ENCODE assay signal across 10 mouse cellular contexts in genomic region chr13:58523011-58523760, GRCm38 (mm10).
A peak's percentile ranks its signal among the peaks of the same experiment; 100 is the strongest.
DNase-seq lines count a peak whose midpoint lies in the region; ATAC-seq lines count a peak whose summit lies in the region.
"Had no signal": no experiment of that assay in that cellular context is flagged by ENCODE, and none has a peak within 500 bp of the region (broad histone marks: within the 10 kb centered on the region; RNA-seq: fewer than 3 reads in every experiment).

No protein-coding gene starts in this region.

- H3K4me1 ChIP-seq in forebrain, embryonic 10.5 days, result peaks cover 27% of the 10 kb centered on the region
- no peaks in the 10 kb centered on the region for H3K4me1 ChIP-seq in forebrain, embryonic 15.5 days
- no peaks in the 10 kb centered on the region for H3K4me1 ChIP-seq in midbrain, embryonic 11.5 days (ENCODE audit: control insufficient read depth, insufficient read depth, low read length)
- H3K4me1 ChIP-seq in midbrain, embryonic 15.5 days, result no peaks in the 10 kb centered on the region
- H3K4me1 ChIP-seq in limb, embryonic 12.5 days (replicated peaks), result peaks cover 14% of the 10 kb centered on the region
- no peaks in the 10 kb centered on the region for H3K4me1 ChIP-seq in stomach, embryonic 14.5 days (ENCODE audit: control insufficient read depth, insufficient read depth, low read length)
- H3K4me1 ChIP-seq: midbrain, embryonic 13.5 days had no signal

- H3K27ac ChIP-seq in forebrain, embryonic 10.5 days, result no peak overlapping the region
- no peak overlapping the region for H3K27ac ChIP-seq in forebrain, embryonic 15.5 days (replicated peaks)
- H3K27ac ChIP-seq in midbrain, embryonic 11.5 days (ENCODE audit: low read depth, low read length), result no peak overlapping the region
- no peak overlapping the region for H3K27ac ChIP-seq in midbrain, embryonic 15.5 days
- H3K27ac ChIP-seq in limb, embryonic 12.5 days, result no peak overlapping the region
- H3K27ac ChIP-seq in stomach, embryonic 14.5 days (ENCODE audit: low read length), result no peak overlapping the region
- H3K27ac ChIP-seq: midbrain, embryonic 13.5 days had no signal

- H3K9ac ChIP-seq in forebrain, embryonic 15.5 days (replicated peaks), result no peak overlapping the region
- H3K9ac ChIP-seq in midbrain, embryonic 11.5 days (ENCODE audit: low read length), result no peak overlapping the region
- no peak overlapping the region for H3K9ac ChIP-seq in midbrain, embryonic 15.5 days
- 0 out of 2 replicates have a peak overlapping the region, but pooled peaks have one; percentile 44 for H3K9ac ChIP-seq in limb, embryonic 12.5 days (replicated peaks)
- no peak overlapping the region for H3K9ac ChIP-seq in stomach, embryonic 14.5 days (replicated peaks; ENCODE audit: low read depth, low read length)
- H3K9ac ChIP-seq: midbrain, embryonic 13.5 days had no signal

- H3K27me3 ChIP-seq in forebrain, embryonic 10.5 days (ENCODE audit: poor library complexity, severe bottlenecking), result peaks cover 27% of the 10 kb centered on the region
- no peaks in the 10 kb centered on the region for H3K27me3 ChIP-seq in forebrain, embryonic 15.5 days
- H3K27me3 ChIP-seq in midbrain, embryonic 11.5 days (ENCODE audit: control insufficient read depth, insufficient read depth, low read length), result no peaks in the 10 kb centered on the region
- no peaks in the 10 kb centered on the region for H3K27me3 ChIP-seq in midbrain, embryonic 15.5 days (replicated peaks)
- H3K27me3 ChIP-seq in limb, embryonic 12.5 days, result peaks cover 20% of the 10 kb centered on the region
- no peaks in the 10 kb centered on the region for H3K27me3 ChIP-seq in stomach, embryonic 14.5 days (ENCODE audit: control insufficient read depth, insufficient read depth, low read length)

- 35% methylated on average over 20 of the region's 20 CpGs for WGBS in forebrain, embryonic 10.5 days
- WGBS in forebrain, embryonic 15.5 days, result 37% methylated on average over 20 of the region's 20 CpGs
- 33% methylated on average over 20 of the region's 20 CpGs for WGBS in midbrain, embryonic 11.5 days
- 29% methylated on average over 20 of the region's 20 CpGs for WGBS in midbrain, embryonic 15.5 days
- 12% methylated on average over 20 of the region's 20 CpGs for WGBS in limb, embryonic 12.5 days
- 9% methylated on average over 20 of the region's 20 CpGs for WGBS in stomach, embryonic 14.5 days

- H3K4me3 ChIP-seq in forebrain, embryonic 10.5 days, result peak overlapping the region; percentile 10; the same call in 1 of the 2 replicates
- H3K4me3 ChIP-seq in forebrain, embryonic 15.5 days, result no peak overlapping the region
- no peak overlapping the region for H3K4me3 ChIP-seq in midbrain, embryonic 11.5 days (ENCODE audit: low read depth, low read length)
- no peak overlapping the region for H3K4me3 ChIP-seq in midbrain, embryonic 15.5 days
- peak overlapping the region; percentile 24 for H3K4me3 ChIP-seq in limb, embryonic 12.5 days (replicated peaks)
- no peak overlapping the region for H3K4me3 ChIP-seq in stomach, embryonic 14.5 days (ENCODE audit: low read depth, low read length)
- H3K4me3 ChIP-seq: midbrain, embryonic 13.5 days had no signal

- H3K36me3 ChIP-seq in forebrain, embryonic 10.5 days (replicated peaks), result no peaks in the 10 kb centered on the region
- no peaks in the 10 kb centered on the region for H3K36me3 ChIP-seq in forebrain, embryonic 15.5 days
- H3K36me3 ChIP-seq in midbrain, embryonic 11.5 days (ENCODE audit: control insufficient read depth, insufficient read depth, low read length), result no peaks in the 10 kb centered on the region
- no peaks in the 10 kb centered on the region for H3K36me3 ChIP-seq in midbrain, embryonic 15.5 days (replicated peaks)
- no peaks in the 10 kb centered on the region for H3K36me3 ChIP-seq in limb, embryonic 12.5 days
- H3K36me3 ChIP-seq in stomach, embryonic 14.5 days (ENCODE audit: control insufficient read depth, insufficient read depth, low read length), result no peaks in the 10 kb centered on the region
- H3K36me3 ChIP-seq: midbrain, embryonic 13.5 days had no signal

- H3K4me2 ChIP-seq in forebrain, embryonic 15.5 days (replicated peaks), result no peak overlapping the region
- no peak overlapping the region; the same call in 1 of the 2 replicates for H3K4me2 ChIP-seq in midbrain, embryonic 11.5 days
- no peak overlapping the region; the same call in 1 of the 2 replicates for H3K4me2 ChIP-seq in midbrain, embryonic 15.5 days
- H3K4me2 ChIP-seq in limb, embryonic 12.5 days, result peak overlapping the region; percentile 53
- H3K4me2 ChIP-seq in stomach, embryonic 14.5 days (replicated peaks; ENCODE audit: low read depth, low read length), result peak overlapping the region; percentile 34
- H3K4me2 ChIP-seq: midbrain, embryonic 13.5 days had no signal

- no peak for DNase-seq in forebrain, embryonic 10.5 days (ENCODE audit: extremely low spot score, low spot score)
- DNase-seq in midbrain, embryonic 11.5 days (ENCODE audit: low spot score, missing footprints), result peak; percentile 81
- DNase-seq in testis, postnatal 10 days (ENCODE audit: low spot score), result no peak
- no peak for DNase-seq in cerebellum, adult 11 months

- ATAC-seq in forebrain, embryonic 15.5 days (replicated peaks), result no peak
- no peak for ATAC-seq in midbrain, embryonic 11.5 days (ENCODE audit: low FRiP score)
- ATAC-seq in midbrain, embryonic 15.5 days (replicated peaks), result no peak
- ATAC-seq in limb, embryonic 12.5 days (ENCODE audit: insufficient number of reproducible peaks, insufficient read depth, low FRiP score, low TSS enrichment, low read depth), result peak; percentile 63; the same call in 1 of the 2 replicates
- peak; percentile 62 for ATAC-seq in stomach, embryonic 14.5 days (ENCODE audit: insufficient number of reproducible peaks, insufficient read depth, low FRiP score, low read depth)
- ATAC-seq: forebrain, embryonic 14.5 days; midbrain, embryonic 13.5 days had no signal

- no peaks in the 10 kb centered on the region for H3K9me3 ChIP-seq in forebrain, embryonic 10.5 days
- no peaks in the 10 kb centered on the region for H3K9me3 ChIP-seq in forebrain, embryonic 15.5 days
- H3K9me3 ChIP-seq in midbrain, embryonic 11.5 days (ENCODE audit: control insufficient read depth, low read length), result no peaks in the 10 kb centered on the region
- no peaks in the 10 kb centered on the region for H3K9me3 ChIP-seq in midbrain, embryonic 15.5 days
- no peaks in the 10 kb centered on the region for H3K9me3 ChIP-seq in limb, embryonic 12.5 days
- no peaks in the 10 kb centered on the region for H3K9me3 ChIP-seq in stomach, embryonic 14.5 days (ENCODE audit: control insufficient read depth, low read depth, low read length)
- H3K9me3 ChIP-seq: midbrain, embryonic 13.5 days had no signal

Comparison
In these comparisons a context has a peak if more than half of its experiments do, and no peak if none do; other contexts are left out.
1. H3K4me3 ChIP-seq: peak in forebrain, embryonic 10.5 days (single experiment) and limb, embryonic 12.5 days (single experiment); none in forebrain, embryonic 15.5 days (single experiment), midbrain, embryonic 11.5 days (single experiment), midbrain, embryonic 15.5 days (single experiment) and stomach, embryonic 14.5 days (single experiment).
2. ATAC-seq: peak in limb, embryonic 12.5 days (single experiment) and stomach, embryonic 14.5 days (single experiment); none in forebrain, embryonic 15.5 days (single experiment), midbrain, embryonic 11.5 days (single experiment) and midbrain, embryonic 15.5 days (single experiment).
3. H3K4me2 ChIP-seq: peak in limb, embryonic 12.5 days (single experiment) and stomach, embryonic 14.5 days (single experiment); none in forebrain, embryonic 15.5 days (single experiment), midbrain, embryonic 11.5 days (single experiment) and midbrain, embryonic 15.5 days (single experiment).